Mouse (Mus musculus) leukemia stem cell, adult 10-12 weeks (primary cell): Measurements from ENCODE around the gene Ogfr. TPM values are rescaled to one million over a fixed set of nuclear protein-coding genes. Genes with fewer than 3 reads are reported as not detected.

Experiments
- polyA plus RNA-seq: library from polyadenylated mRNA; stranded (reverse); fragments of >175 nt; gene quantifications from 2 replicates; pipeline ENCODE4 v1.2.3, GENCODE M21; 2012; ENCODE audit warnings: low replicate concordance

The Ogfr gene
- polyA plus RNA-seq = 92.4 and 125 TPM in 2 replicates

GRCm38 (mm10) chr2:180589123-180589831 lies at the start of gene Ogfr:
TSS of gene Ogfr (plus strand) at chr2:180589245.

GRCm38 (mm10) chr2:180581002-180581401 lies 8.0 kb upstream of the Ogfr start, which contains the start of gene Mrgbp:
TSS of gene Mrgbp (plus strand) at chr2:180581304.

GRCm38 (mm10) chr2:180597490-180597889 lies 8.4 kb downstream of the Ogfr start, which contains the start of gene Col9a3:
TSS of gene Col9a3 (plus strand) at chr2:180597790.

GRCm38 (mm10) chr2:180642555-180643260 lies 53.7 kb downstream of the Ogfr start, which contains the start of gene Tcfl5:
TSS of gene Tcfl5 (minus strand) at chr2:180642708.

Other genes with a start within 250 kb of the Ogfr start
- 1.7 and 3.1 TPM in 2 replicates for gene Slco4a1, start 133.0 kb upstream of the Ogfr start, polyA plus RNA-seq
- not detected in 2 replicates for gene Ntsr1, start 89.3 kb upstream of the Ogfr start, polyA plus RNA-seq
- gene Mrgbp, start 7.9 kb upstream of the Ogfr start, polyA plus RNA-seq = 10.2 and 14.4 TPM in 2 replicates
- 0.91 and 5.9 TPM in 2 replicates for gene Col9a3, start 8.5 kb downstream of the Ogfr start, polyA plus RNA-seq
- 0.11 TPM in 1 of 2 replicates, not detected in the other for gene Tcfl5, start 53.5 kb downstream of the Ogfr start, polyA plus RNA-seq
- 25.6 and 34.6 TPM in 2 replicates for gene Dido1, start 120.8 kb downstream of the Ogfr start, polyA plus RNA-seq
- 11.2 and 14.0 TPM in 2 replicates for gene Gid8, start 120.9 kb downstream of the Ogfr start, polyA plus RNA-seq
- gene Slc17a9, start 136.0 kb downstream of the Ogfr start, polyA plus RNA-seq = 6.3 and 9.1 TPM in 2 replicates
- not detected in 2 replicates for gene Bhlhe23, start 187.7 kb downstream of the Ogfr start, polyA plus RNA-seq